Mouse (Mus musculus): Measurements from ENCODE around the gene Snrnp35. TPM values are rescaled to one million over a fixed set of nuclear protein-coding genes. Genes with fewer than 3 reads are reported as not detected.
A peak's percentile ranks its signal among the peaks of the same experiment; 100 is the strongest.
"Not testable (repeated sequence)": the region's sequence is repeated elsewhere in the genome, so short reads cannot be mapped to it uniquely, and the experiment has no call there.

Gene Snrnp35
- polyA plus RNA-seq, 1 experiment from 2014 or later = 19.2 TPM

DNA sequence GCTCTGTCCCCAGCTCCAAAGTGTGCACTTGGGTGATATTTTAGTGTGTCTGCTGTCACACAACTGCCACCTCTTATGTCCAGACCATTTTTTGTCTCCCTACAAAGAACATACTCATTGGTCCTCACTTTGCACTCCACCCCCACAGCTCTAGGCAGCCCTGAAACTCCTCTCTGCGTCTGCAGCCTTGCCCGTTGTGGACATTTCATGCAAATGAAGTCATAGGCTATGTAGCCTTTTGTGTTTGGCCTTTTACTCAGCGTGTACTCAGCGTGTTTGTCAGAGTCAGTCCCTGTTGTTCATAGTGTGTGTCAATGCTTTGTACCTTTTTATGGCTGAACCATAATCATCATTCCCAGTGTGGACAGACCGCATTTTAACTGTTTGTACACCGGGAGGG lies 33.4 kb upstream of the Snrnp35 start:
- H3K27me3 ChIP-seq = no peaks in the 10 kb centered on the region
- no peaks in the 10 kb centered on the region for H3K9me3 ChIP-seq (replicated peaks)
- H3K9ac ChIP-seq = no peak overlapping the region
- H3K27ac ChIP-seq = peak overlapping the region; percentile 49
- WGBS = 62% methylated on average over 6 of the region's 6 CpGs
- no peak for ATAC-seq (replicated peaks; ENCODE audit: insufficient number of reproducible peaks, insufficient read depth, low FRiP score, low read depth)
- H3K4me2 ChIP-seq = no peak overlapping the region
- no peak overlapping the region for H3K4me3 ChIP-seq
- H3K36me3 ChIP-seq = peaks cover 70% of the 10 kb centered on the region
- H3K4me1 ChIP-seq (replicated peaks) = peaks cover 57% of the 10 kb centered on the region

DNA sequence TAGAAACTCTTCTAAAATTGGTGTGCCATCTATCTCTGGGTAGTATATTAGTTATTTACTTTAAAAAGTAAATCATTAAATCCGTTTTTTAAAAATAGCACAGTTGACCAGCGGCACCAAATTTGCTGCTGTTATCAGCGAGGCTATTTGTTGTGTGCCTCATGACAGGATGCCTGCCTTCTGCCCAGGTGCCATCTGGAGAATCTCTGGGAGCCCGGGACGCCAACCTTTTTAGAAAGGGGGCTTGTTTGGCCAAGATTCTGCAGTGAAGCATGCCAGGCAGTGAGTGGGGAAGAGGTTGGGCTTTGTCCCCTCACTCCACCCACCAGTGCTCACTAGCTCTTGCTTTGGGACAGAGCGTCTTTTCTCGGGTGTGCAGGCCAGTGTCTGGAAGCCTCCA lies 32.9 kb upstream of the Snrnp35 start:
- H3K27me3 ChIP-seq = no peaks in the 10 kb centered on the region
- peaks cover 51% of the 10 kb centered on the region for H3K4me1 ChIP-seq (replicated peaks)
- no peak for ATAC-seq (replicated peaks; ENCODE audit: insufficient number of reproducible peaks, insufficient read depth, low FRiP score, low read depth)
- no peak overlapping the region for H3K4me3 ChIP-seq
- peak overlapping the region; percentile 49 for H3K27ac ChIP-seq
- no peak overlapping the region for H3K4me2 ChIP-seq
- H3K9me3 ChIP-seq (replicated peaks) = no peaks in the 10 kb centered on the region
- 58% methylated on average over 7 of the region's 7 CpGs for WGBS
- H3K9ac ChIP-seq = peak overlapping the region; percentile 10; the same call in 1 of the 2 replicates
- H3K36me3 ChIP-seq = peaks cover 75% of the 10 kb centered on the region

DNA sequence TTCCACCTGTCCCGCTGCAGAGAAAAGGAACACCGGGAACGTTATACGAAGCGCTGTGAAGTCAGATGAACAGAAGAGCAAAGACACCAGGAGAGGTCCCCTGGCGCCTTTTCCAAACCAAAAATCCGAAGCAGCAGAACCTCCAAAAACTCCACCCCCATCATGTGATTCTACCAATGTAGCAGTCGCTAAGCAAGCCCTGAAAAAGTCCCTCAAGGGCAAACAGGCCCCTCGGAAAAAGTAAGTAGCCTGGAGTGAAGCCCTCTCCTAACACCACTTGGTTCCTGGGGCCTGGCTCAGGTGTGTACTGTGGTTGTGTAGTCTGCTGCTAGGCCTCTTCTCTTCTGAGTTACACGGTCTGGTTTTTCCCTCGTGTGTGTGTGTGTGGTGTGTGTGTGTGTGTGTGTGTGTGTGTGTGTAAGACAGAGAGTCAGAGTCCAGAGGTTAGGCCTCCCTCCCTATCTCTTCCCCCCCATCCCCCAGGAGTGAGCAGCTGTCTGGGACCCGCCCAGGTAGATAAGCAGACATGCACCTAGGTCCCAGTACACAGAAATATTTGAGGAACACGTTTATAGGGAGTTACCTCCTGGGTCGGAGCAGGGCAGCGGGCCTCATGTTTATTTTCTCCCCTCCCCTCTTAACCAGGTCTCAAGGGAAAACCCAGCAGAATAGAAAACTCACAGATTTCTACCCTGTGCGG lies 32.1 kb upstream of the Snrnp35 start:
- 78% methylated on average over 16 of the region's 16 CpGs for WGBS
- peaks cover 51% of the 10 kb centered on the region for H3K4me1 ChIP-seq (replicated peaks)
- no peaks in the 10 kb centered on the region for H3K9me3 ChIP-seq (replicated peaks)
- no peak overlapping the region for H3K4me3 ChIP-seq
- ATAC-seq (replicated peaks; ENCODE audit: insufficient number of reproducible peaks, insufficient read depth, low FRiP score, low read depth) = no peak
- H3K27ac ChIP-seq = peak overlapping the region; percentile 49; the same call in 1 of the 2 replicates
- H3K9ac ChIP-seq = peak overlapping the region; percentile 10; the same call in 1 of the 2 replicates
- no peak overlapping the region for H3K4me2 ChIP-seq
- no peaks in the 10 kb centered on the region for H3K27me3 ChIP-seq
- peaks cover 80% of the 10 kb centered on the region for H3K36me3 ChIP-seq

DNA sequence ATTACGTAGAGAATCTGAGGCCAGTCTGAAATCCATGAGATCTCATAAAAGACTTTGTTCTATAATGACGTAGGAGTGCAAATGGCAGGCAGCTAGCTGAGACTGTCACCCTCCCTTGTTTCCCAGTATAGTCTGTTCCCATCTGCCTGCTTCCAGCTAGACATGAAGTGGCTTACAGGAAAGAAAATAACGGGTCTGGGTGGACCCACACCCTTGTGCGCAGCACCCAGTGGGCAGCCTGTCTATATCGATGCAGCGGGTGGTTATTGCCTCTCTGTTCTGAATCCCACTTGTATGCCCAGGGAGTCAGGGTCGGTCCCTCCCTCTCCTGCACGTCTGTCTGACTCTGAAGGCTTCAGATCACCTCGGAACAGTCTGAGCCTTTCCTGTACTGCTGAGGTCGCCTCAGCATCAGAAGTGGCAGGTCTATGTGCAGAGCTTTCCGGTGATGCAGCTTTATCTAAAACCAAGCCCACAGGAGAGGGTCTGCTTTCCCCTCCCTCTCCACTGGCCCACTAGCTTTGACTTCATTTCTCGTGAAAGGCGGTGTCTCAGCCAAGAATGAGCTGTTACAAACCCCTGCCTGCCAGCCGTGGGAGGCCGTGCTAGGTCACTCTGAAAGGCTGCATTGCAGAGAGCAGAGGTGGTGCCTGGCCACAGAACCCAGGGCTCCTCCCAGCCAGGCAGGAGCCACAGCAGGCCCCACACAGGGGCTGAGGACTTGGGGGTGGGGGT lies 30.3 kb upstream of the Snrnp35 start:
- H3K9ac ChIP-seq = no peak overlapping the region

DNA sequence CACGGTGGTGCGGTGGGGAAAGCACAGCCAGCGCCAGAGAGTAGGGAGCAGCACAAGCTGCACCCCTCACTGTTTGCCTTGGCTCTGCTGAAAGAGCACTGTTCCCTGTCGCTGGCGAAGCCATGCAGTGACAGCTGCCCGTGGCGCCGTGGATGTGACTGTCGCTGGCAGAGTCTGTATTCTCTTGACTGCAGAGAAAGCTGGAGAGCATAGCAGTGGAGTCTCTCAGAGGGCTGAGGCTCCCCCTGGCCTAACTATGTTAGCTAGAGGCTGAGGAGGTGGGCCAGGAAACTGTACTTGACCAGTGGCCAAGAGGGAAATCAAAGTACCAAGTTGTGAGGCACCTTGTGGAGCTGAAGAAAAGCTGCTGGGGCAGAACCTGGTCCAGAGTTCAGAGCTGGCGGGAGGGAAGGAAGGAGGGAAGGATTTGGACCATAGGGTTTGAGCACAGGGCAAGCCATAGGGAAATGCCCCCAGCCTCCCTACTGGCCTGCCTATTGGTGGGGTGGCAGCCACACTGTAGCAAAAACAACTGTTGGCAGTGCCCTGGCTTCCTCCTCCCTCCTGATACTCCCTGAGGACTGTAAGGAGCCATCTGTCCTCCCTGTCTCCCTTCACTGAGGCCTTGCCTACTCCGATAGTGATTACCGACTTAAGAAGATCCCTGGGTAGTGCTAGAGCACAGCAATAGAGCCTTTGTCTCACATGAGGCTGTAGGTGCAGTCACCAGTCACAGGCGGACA lies 29.4 kb upstream of the Snrnp35 start:
- Histone ChIP-seq H3K4me2 (no peak overlapping the region), H3K27me3 (no peaks in the 10 kb centered on the region), H3K36me3 (peaks cover 94% of the 10 kb centered on the region), H3K27ac (peak overlapping the region; percentile 60), H3K9me3 (replicated peaks) (no peaks in the 10 kb centered on the region), H3K9ac (no peak overlapping the region), H3K4me1 (replicated peaks) (peaks cover 32% of the 10 kb centered on the region), H3K4me3 (no peak overlapping the region)
- 0 out of 2 replicates have a peak, but pooled peaks have one; percentile 23 for ATAC-seq (replicated peaks; ENCODE audit: insufficient number of reproducible peaks, insufficient read depth, low FRiP score, low read depth)
- 68% methylated on average over 13 of the region's 13 CpGs for WGBS

More for the DNA sequence above, 30.3 kb upstream of the Snrnp35 start:
- WGBS = 67% methylated on average over 15 of the region's 15 CpGs
- Histone ChIP-seq H3K27me3 (no peaks in the 10 kb centered on the region), H3K27ac (peak overlapping the region; percentile 60), H3K4me2 (no peak overlapping the region), H3K36me3 (peaks cover 92% of the 10 kb centered on the region), H3K9me3 (replicated peaks) (no peaks in the 10 kb centered on the region), H3K4me3 (no peak overlapping the region), H3K4me1 (replicated peaks) (peaks cover 36% of the 10 kb centered on the region)
- no peak for ATAC-seq (replicated peaks; ENCODE audit: insufficient number of reproducible peaks, insufficient read depth, low FRiP score, low read depth)

DNA sequence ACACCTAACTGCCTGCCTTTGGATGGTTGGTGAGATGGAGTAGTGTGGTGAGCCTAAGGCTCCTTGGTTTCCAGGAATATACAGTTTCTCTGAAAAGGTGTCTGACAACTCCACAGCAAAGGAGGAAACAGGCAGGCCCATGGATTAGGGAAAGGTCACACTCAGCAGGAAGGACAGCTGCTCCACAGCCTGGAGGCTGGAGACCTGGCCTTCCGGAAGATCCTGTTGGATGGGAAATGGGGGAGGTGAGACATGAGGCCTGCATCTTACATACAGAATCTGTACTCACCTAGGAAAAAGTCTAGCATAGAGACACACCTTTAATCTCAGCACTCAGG lies 28.9 kb upstream of the Snrnp35 start:
- Histone ChIP-seq H3K4me3 (no peak overlapping the region), H3K4me1 (replicated peaks) (peaks cover 27% of the 10 kb centered on the region), H3K9ac (no peak overlapping the region), H3K36me3 (peaks cover 93% of the 10 kb centered on the region), H3K27me3 (no peaks in the 10 kb centered on the region), H3K27ac (no peak overlapping the region), H3K9me3 (replicated peaks) (no peaks in the 10 kb centered on the region), H3K4me2 (no peak overlapping the region)
- 63% methylated on average over 1 of the region's 1 CpGs for WGBS
- no peak for ATAC-seq (replicated peaks; ENCODE audit: insufficient number of reproducible peaks, insufficient read depth, low FRiP score, low read depth)

DNA sequence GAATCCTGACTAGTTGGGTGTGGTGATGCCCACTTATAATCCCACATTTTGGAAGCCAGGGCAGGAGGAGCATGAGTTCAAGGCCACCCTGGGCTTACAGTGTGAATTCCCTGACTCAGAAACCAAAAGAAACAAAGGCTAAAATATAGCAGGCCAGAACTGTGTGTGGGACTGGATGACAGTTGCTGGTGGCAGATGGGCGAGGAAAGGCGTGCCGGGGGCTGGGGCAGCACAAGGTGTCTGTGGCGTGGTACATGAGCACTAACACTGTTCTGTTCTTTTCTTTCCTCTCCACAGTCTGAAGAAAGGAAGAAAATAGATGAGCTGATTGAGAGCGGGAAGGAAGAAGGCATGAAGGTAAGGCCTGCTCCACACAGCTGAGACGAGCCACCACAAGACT lies 26.2 kb upstream of the Snrnp35 start:
- Histone ChIP-seq H3K4me3 (no peak overlapping the region), H3K4me2 (no peak overlapping the region), H3K27ac (no peak overlapping the region), H3K27me3 (no peaks in the 10 kb centered on the region), H3K4me1 (replicated peaks) (peaks cover 11% of the 10 kb centered on the region), H3K9me3 (replicated peaks) (no peaks in the 10 kb centered on the region), H3K36me3 (peaks cover 94% of the 10 kb centered on the region), H3K9ac (no peak overlapping the region)
- no peak for ATAC-seq (replicated peaks; ENCODE audit: insufficient number of reproducible peaks, insufficient read depth, low FRiP score, low read depth)
- 93% methylated on average over 6 of the region's 6 CpGs for WGBS

DNA sequence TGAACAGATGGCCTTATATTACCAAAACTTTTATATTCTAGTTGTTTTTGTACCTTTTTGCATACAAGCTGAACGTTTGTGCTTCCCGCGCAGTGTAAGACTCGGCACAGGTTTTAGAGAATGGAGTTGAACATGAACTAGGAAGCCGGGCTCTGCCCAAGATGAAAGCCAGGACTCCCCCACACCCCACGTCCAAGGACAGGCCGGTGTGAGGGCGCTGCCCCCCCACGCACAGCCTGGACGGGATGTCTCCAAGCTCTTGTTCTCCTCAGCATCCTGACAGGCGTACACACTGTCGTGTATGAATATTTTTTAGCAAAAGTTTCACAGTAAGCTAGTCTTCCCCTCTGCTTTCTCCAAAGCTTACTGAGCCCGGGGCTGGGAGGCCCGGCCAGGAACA lies 22.0 kb upstream of the Snrnp35 start:
- 88% methylated on average over 14 of the region's 14 CpGs for WGBS
- not testable (repeated sequence) for H3K27ac ChIP-seq; H3K4me1 ChIP-seq (replicated peaks); ATAC-seq (replicated peaks; ENCODE audit: insufficient number of reproducible peaks, insufficient read depth, low FRiP score, low read depth); H3K4me2 ChIP-seq; H3K27me3 ChIP-seq; H3K4me3 ChIP-seq; H3K9ac ChIP-seq; H3K9me3 ChIP-seq (replicated peaks)
- peaks cover 75% of the 10 kb centered on the region for H3K36me3 ChIP-seq

DNA sequence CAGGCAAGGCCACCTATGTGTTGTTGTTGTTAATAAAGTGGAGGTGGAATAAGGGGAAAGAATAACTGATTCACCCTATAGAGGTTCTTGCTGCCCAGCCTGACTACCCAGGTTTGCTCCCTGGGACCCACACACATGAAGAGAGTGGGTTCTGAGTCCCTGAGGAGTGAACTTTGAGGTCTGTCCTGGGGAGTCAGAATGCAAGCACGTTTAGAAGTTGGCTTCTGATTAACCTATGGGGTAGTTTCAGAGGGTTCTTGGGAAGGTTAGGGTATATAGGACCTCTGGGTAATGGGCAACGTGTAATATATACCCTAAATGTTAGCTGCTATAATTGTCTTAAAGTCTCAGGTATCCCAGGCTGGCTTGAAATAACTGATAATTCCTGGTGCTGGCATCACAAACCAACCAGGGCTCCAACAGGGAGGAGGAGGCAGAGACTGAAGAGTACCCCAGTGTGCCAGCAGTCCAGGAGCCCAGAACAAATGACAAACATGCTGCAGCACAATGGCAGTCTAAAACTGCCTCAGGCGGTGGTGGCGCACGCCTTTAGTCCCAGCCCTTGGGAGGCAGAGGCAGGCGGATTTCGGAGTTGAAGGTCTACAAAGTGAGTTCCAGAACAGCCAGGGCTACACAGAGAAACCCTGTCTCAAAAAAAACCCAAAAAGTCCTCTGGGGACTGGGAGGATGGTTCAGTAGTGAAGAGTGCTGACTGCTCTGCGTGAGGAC lies 20.5 kb upstream of the Snrnp35 start:
- H3K27me3 ChIP-seq = no peaks in the 10 kb centered on the region
- H3K4me1 ChIP-seq (replicated peaks) = no peaks in the 10 kb centered on the region
- H3K9ac ChIP-seq = no peak overlapping the region
- no peaks in the 10 kb centered on the region for H3K9me3 ChIP-seq (replicated peaks)
- no peak overlapping the region for H3K4me3 ChIP-seq
- peaks cover 67% of the 10 kb centered on the region for H3K36me3 ChIP-seq
- H3K4me2 ChIP-seq = no peak overlapping the region
- WGBS = 89% methylated on average over 8 of the region's 8 CpGs
- H3K27ac ChIP-seq = no peak overlapping the region
- ATAC-seq (replicated peaks; ENCODE audit: insufficient number of reproducible peaks, insufficient read depth, low FRiP score, low read depth) = no peak

DNA sequence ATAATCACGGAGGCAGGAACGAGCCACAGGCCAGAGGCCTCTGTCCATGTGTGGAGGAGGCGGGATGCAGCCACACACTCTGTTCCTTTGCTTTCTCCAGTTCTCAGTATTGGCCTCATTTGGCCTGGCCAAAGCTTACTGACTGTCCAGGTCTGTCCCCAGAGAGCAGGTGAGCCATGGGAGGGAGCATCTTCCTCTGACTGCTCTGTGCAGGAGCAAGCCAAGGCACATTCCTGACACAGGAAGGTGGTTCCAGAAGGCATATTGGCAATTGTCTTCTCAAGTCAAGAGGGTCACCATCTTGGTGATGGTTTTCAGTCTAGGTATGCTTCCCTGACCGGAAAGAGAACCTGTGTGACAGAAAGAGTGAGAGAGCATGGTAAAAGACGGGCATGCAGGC lies 19.5 kb upstream of the Snrnp35 start:
- 81% methylated on average over 5 of the region's 5 CpGs for WGBS
- Histone ChIP-seq H3K27me3 (no peaks in the 10 kb centered on the region), H3K9ac (no peak overlapping the region), H3K9me3 (replicated peaks) (no peaks in the 10 kb centered on the region), H3K36me3 (peaks cover 60% of the 10 kb centered on the region), H3K27ac (no peak overlapping the region), H3K4me3 (no peak overlapping the region), H3K4me2 (no peak overlapping the region), H3K4me1 (replicated peaks) (no peaks in the 10 kb centered on the region)
- no peak for ATAC-seq (replicated peaks; ENCODE audit: insufficient number of reproducible peaks, insufficient read depth, low FRiP score, low read depth)

DNA sequence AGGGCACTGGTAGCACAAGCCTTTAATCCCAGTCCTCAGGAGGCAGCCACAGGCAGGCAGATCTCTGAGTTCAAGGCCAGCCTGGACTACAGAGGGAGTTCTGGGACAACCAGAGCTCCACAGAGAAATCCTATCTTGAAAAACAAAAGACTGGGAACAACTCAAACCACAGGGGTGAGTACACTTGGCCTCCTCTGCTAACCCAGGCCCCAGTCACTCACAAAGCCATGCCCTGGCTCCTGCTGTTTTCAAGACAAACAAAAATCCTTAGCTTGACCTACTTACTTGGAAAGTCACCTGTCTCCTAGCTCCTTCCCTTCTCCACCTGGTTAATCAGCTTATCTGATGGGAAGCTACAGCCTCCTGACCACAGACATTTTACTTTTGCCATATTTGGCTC lies 18.0 kb upstream of the Snrnp35 start:
- no peak overlapping the region for H3K4me3 ChIP-seq
- H3K27me3 ChIP-seq = no peaks in the 10 kb centered on the region
- ATAC-seq (replicated peaks; ENCODE audit: insufficient number of reproducible peaks, insufficient read depth, low FRiP score, low read depth) = no peak
- H3K4me2 ChIP-seq = no peak overlapping the region
- no peaks in the 10 kb centered on the region for H3K4me1 ChIP-seq (replicated peaks)
- no peak overlapping the region for H3K9ac ChIP-seq
- H3K27ac ChIP-seq = no peak overlapping the region
- H3K36me3 ChIP-seq = peaks cover 56% of the 10 kb centered on the region
- H3K9me3 ChIP-seq (replicated peaks) = no peaks in the 10 kb centered on the region
